Mouse (Mus musculus) embryonic facial prominence, embryonic 13.5 days (tissue): ENCODE measurements around the gene Tas2r140. TPM values are rescaled to one million over a fixed set of nuclear protein-coding genes. Genes with fewer than 3 reads are reported as not detected.

Source experiments
- ATAC-seq: fragments of 200-750 bp; cut with Nextera tagmentation; 2 replicates; pipeline ENCODE4 v1.8.0; 2017; ENCODE audit warnings: low read depth; ENCODE audit not compliant: insufficient number of reproducible peaks, insufficient read depth, low FRiP score, low TSS enrichment
- H3K27ac ChIP-seq: fragments of 300-500 bp; sonication (generic); 2 replicates; pipeline ENCODE4 v1.5.1; 2015; ENCODE audit warnings: moderate library complexity, mild to moderate bottlenecking, inconsistent platforms
- H3K27me3 ChIP-seq: fragments of 300-500 bp; sonication (generic); 2 replicates; pipeline ENCODE4 v1.6.1; 2015; ENCODE audit warnings: mild to moderate bottlenecking, inconsistent platforms
- H3K36me3 ChIP-seq: fragments of 300-500 bp; sonication (generic); 2 replicates; pipeline ENCODE4 v1.6.1; 2015; ENCODE audit warnings: mild to moderate bottlenecking, inconsistent platforms
- H3K4me1 ChIP-seq: fragments of 300-500 bp; sonication (generic); 2 replicates; pipeline ENCODE4 v1.6.1; 2015; ENCODE audit warnings: inconsistent platforms
- H3K4me2 ChIP-seq: fragments of 300-500 bp; sonication (generic); 2 replicates; pipeline ENCODE4 v1.6.1; 2015; ENCODE audit warnings: moderate library complexity, mild to moderate bottlenecking, inconsistent platforms
- H3K4me3 ChIP-seq: fragments of 300-500 bp; sonication (generic); 2 replicates; pipeline ENCODE4 v1.5.1; 2015; ENCODE audit warnings: mild to moderate bottlenecking, inconsistent platforms
- H3K9ac ChIP-seq: fragments of 300-500 bp; sonication (generic); 2 replicates; pipeline ENCODE4 v1.6.1; 2015; ENCODE audit warnings: mild to moderate bottlenecking, inconsistent platforms
- H3K9me3 ChIP-seq: fragments of 300-500 bp; sonication (generic); 2 replicates; pipeline ENCODE4 v1.6.1; 2016; ENCODE audit warnings: inconsistent platforms
- WGBS: fragments of 180-500 bp; shearing (Covaris S2); methylation state at CpG from one replicate; pipeline ENCODE4 v1.1.7; 2015; ENCODE audit warnings: mixed read lengths; 5-methylcytosine and 5-hydroxymethylcytosine counted together
- polyA plus RNA-seq: library from polyadenylated mRNA; unstranded; fragments of >200 nt; fragmentation: Nextera tagmentation; extraction: Ambion mirVana; gene quantifications from 2 replicates; pipeline ENCODE4 v1.2.1, GENCODE M21; 2015

Tas2r140 gene
- not detected in 2 replicates for polyA plus RNA-seq

GRCm38 (mm10) chr6:133055716-133056115 is at the start of gene Tas2r140:
Gene Tas2r140 (minus strand): TSS chr6:133055816.
- H3K36me3 ChIP-seq = no peaks in the 10 kb centered on the region
- no peak within 1 kb of the TSS for H3K27ac ChIP-seq
- no peaks in the 10 kb centered on the region for H3K27me3 ChIP-seq
- no peak within 1 kb of the TSS for H3K9ac ChIP-seq
- H3K9me3 ChIP-seq = no peaks in the 10 kb centered on the region
- H3K4me2 ChIP-seq = no peak within 1 kb of the TSS
- no peaks in the 10 kb centered on the region for H3K4me1 ChIP-seq
- no peak within 1 kb of the TSS for H3K4me3 ChIP-seq
- ATAC-seq = no peak

DNA sequence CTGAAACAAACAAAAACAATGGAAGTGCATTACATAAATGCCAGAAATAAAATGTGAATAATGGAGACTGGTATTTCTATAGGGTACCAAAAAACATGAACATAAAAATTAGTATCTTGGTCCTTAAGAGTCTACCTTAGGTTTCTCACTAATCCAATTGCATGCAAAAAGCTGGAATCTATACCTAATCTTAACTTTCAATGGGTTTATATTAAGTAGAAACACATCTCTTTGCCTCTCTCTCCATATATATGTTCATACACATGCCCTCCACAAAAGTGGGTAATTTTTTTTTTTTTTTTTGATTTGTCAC is 48.9 kb upstream of the Tas2r140 start, which contains the start of gene Smim10l1:
Gene Smim10l1, plus strand, starts transcription at position 301 of the 313 bp plus-strand sequence.
- H3K36me3 ChIP-seq = peaks cover 10% of the 10 kb centered on the region
- no peak for ATAC-seq
- H3K9me3 ChIP-seq = no peaks in the 10 kb centered on the region
- no peaks in the 10 kb centered on the region for H3K4me1 ChIP-seq
- H3K27me3 ChIP-seq = no peaks in the 10 kb centered on the region
- H3K9ac ChIP-seq = peak within 1 kb of the TSS; percentile 95
- peak within 1 kb of the TSS; percentile 61 for H3K4me2 ChIP-seq
- peak within 1 kb of the TSS; percentile 99 for H3K27ac ChIP-seq
- peak within 1 kb of the TSS; percentile 77 for H3K4me3 ChIP-seq

GRCm38 (mm10) chr6:133102430-133102829 is 46.8 kb upstream of the Tas2r140 start:
- Histone ChIP-seq H3K27ac (no peak overlapping the region), H3K4me3 (no peak overlapping the region), H3K9me3 (no peaks in the 10 kb centered on the region), H3K4me1 (no peaks in the 10 kb centered on the region), H3K4me2 (no peak overlapping the region), H3K36me3 (no peaks in the 10 kb centered on the region), H3K27me3 (no peaks in the 10 kb centered on the region), H3K9ac (no peak overlapping the region)
- ATAC-seq = no peak
- 57% methylated on average over 1 of the region's 1 CpGs for WGBS

DNA sequence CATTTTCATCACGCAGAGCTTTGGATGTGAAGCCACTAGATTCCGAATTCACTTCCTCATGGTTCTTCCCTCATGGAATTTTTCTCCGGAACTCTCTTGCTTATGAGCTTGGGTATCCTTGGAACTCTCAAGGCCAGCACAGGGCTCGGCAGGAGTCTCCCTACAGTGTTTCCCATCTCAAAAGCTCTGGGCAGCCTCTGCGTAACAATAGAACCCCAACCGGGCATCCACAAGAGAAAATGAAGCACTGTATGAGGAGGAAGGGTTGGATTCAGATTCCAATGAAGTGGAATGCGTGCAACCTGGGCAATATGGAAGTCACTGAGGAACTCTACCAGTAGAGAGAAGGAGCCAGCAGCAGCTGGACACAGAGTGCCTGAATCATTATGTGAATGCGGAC is 36.6 kb upstream of the Tas2r140 start:
- Histone ChIP-seq H3K27ac (no peak overlapping the region), H3K4me2 (no peak overlapping the region), H3K4me1 (no peaks in the 10 kb centered on the region), H3K4me3 (no peak overlapping the region), H3K9me3 (no peaks in the 10 kb centered on the region), H3K36me3 (no peaks in the 10 kb centered on the region), H3K27me3 (no peaks in the 10 kb centered on the region), H3K9ac (no peak overlapping the region)
- 76% methylated on average over 8 of the region's 8 CpGs for WGBS
- ATAC-seq = no peak

DNA sequence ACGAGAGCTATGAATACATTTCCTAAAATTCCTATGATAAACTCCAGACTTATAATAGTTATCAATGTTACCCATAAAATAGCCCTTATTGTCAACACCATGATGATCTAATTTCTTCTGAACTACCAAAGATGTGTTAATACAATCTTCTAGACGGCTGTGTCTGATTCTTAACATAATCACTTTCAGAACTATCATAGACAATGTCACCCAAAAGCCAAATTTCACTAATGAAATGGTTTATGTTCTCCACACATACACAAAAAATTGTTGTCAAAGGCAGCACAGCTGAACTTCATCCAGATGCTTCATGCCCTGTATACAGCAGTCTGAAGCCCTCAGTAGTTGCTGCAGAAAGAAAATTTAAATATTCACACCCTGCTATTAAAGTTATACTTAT is 18.6 kb downstream of the Tas2r140 start, which contains the start of gene Tas2r103:
Gene Tas2r103, minus strand, starts transcription at position 101 of the 400 bp plus-strand sequence.
- no peak for ATAC-seq
- H3K9me3 ChIP-seq = no peaks in the 10 kb centered on the region
- H3K27me3 ChIP-seq = no peaks in the 10 kb centered on the region
- H3K9ac ChIP-seq = no peak within 1 kb of the TSS
- H3K4me2 ChIP-seq = no peak within 1 kb of the TSS
- no peaks in the 10 kb centered on the region for H3K4me1 ChIP-seq
- no peak within 1 kb of the TSS for H3K4me3 ChIP-seq
- no peak within 1 kb of the TSS for H3K27ac ChIP-seq
- no peaks in the 10 kb centered on the region for H3K36me3 ChIP-seq
- WGBS = 73% methylated on average over 2 of the region's 2 CpGs

Other genes with a start within 250 kb of the Tas2r140 start
- gene Tas2r123, start 208.7 kb downstream of the Tas2r140 start, polyA plus RNA-seq = not detected in 2 replicates
- gene Tas2r116, start 200.4 kb downstream of the Tas2r140 start, polyA plus RNA-seq = not detected in 2 replicates
- gene Tas2r110, start 187.8 kb downstream of the Tas2r140 start, polyA plus RNA-seq = not detected in 2 replicates
- not detected in 2 replicates for gene Tas2r113, start 162.8 kb downstream of the Tas2r140 start, polyA plus RNA-seq
- not detected in 2 replicates for gene Tas2r125, start 146.2 kb downstream of the Tas2r140 start, polyA plus RNA-seq
- not detected in 2 replicates for gene Tas2r129, start 104.7 kb downstream of the Tas2r140 start, polyA plus RNA-seq
- not detected in 2 replicates for gene Tas2r131, start 97.9 kb downstream of the Tas2r140 start, polyA plus RNA-seq
- gene Tas2r109, start 74.9 kb downstream of the Tas2r140 start, polyA plus RNA-seq = not detected in 2 replicates
- gene Tas2r103, start 18.7 kb downstream of the Tas2r140 start, polyA plus RNA-seq = not detected in 2 replicates
- 108 and 112 TPM in 2 replicates for gene Smim10l1, start 49.1 kb upstream of the Tas2r140 start, polyA plus RNA-seq
- gene 5530400C23Rik, start 236.4 kb upstream of the Tas2r140 start, polyA plus RNA-seq = not detected in 2 replicates